Mouse (Mus musculus) heart, embryonic 14.5 days (tissue): ENCODE measurements around the gene AU040320. TPM values are rescaled to one million over a fixed set of nuclear protein-coding genes. Genes with fewer than 3 reads are reported as not detected.

Experiments used
- ATAC-seq: fragments of 200-750 bp; cut with Nextera tagmentation; 2 replicates; pipeline ENCODE4 v1.8.0; 2017; ENCODE audit warnings: low read depth, moderate TSS enrichment; ENCODE audit not compliant: insufficient number of reproducible peaks, insufficient read depth, low FRiP score
- H3K27ac ChIP-seq, 2 experiments: fragments of 200-500 bp in 1 of 2; fragments of 300-500 bp in 1 of 2; sonication (generic) in 1 of 2; replicated peaks in 1 of 2; 2 replicates each; pipeline ENCODE4 v1.5.1; 2012 to 2014; ENCODE audit warnings: low read depth in 2 of 2, low read length in 2 of 2, control low read depth in 1 of 2, mild to moderate bottlenecking in 1 of 2, mixed read lengths in 1 of 2; ENCODE audit not compliant: control insufficient read depth in 1 of 2, insufficient read depth in 1 of 2
- H3K27me3 ChIP-seq: fragments of 300-500 bp; sonication (generic); 2 replicates; pipeline ENCODE4 v1.6.1; 2014; ENCODE audit warnings: mild to moderate bottlenecking, low read length, control low read depth; ENCODE audit not compliant: control insufficient read depth, insufficient read depth
- H3K36me3 ChIP-seq: fragments of 300-500 bp; sonication (generic); 2 replicates; pipeline ENCODE4 v1.6.1; 2014; ENCODE audit warnings: mild to moderate bottlenecking, control low read depth, low read length, mixed read lengths; ENCODE audit not compliant: control insufficient read depth, insufficient read depth
- H3K4me1 ChIP-seq, 2 experiments: fragments of 200-500 bp in 1 of 2; fragments of 300-500 bp in 1 of 2; sonication (generic) in 1 of 2; 2 replicates each; pipeline ENCODE4 v1.6.1; 2012 to 2014; ENCODE audit warnings: low read length in 2 of 2, control low read depth in 1 of 2, mixed read lengths in 1 of 2; ENCODE audit not compliant: control insufficient read depth in 2 of 2, insufficient read depth in 2 of 2
- H3K4me2 ChIP-seq: fragments of 300-500 bp; sonication (generic); 2 replicates; pipeline ENCODE4 v1.6.1; 2014; ENCODE audit warnings: mild to moderate bottlenecking, low read length
- H3K4me3 ChIP-seq, 2 experiments: fragments of 200-500 bp in 1 of 2; fragments of 300-500 bp in 1 of 2; sonication (generic) in 1 of 2; 2 replicates each; pipeline ENCODE4 v1.5.1; 2012 to 2014; ENCODE audit warnings: low read length in 2 of 2, mild to moderate bottlenecking in 2 of 2, control low read depth in 1 of 2, low read depth in 1 of 2, moderate library complexity in 1 of 2; ENCODE audit not compliant: control insufficient read depth in 1 of 2, insufficient read depth in 1 of 2
- H3K9ac ChIP-seq: fragments of 300-500 bp; sonication (generic); 2 replicates; pipeline ENCODE4 v1.6.1; 2014; ENCODE audit warnings: mild to moderate bottlenecking, low read length
- H3K9me3 ChIP-seq: fragments of 300-500 bp; sonication (generic); 2 replicates; pipeline ENCODE4 v1.6.1; 2016; ENCODE audit warnings: low read length, control low read depth; ENCODE audit not compliant: control insufficient read depth
- WGBS: fragments of 180-500 bp; shearing (Covaris S2); extraction: QIAGEN DNeasy Blood & Tissue Kit; methylation state at CpG from one replicate; pipeline ENCODE4 v1.1.7; 2014; 5-methylcytosine and 5-hydroxymethylcytosine counted together
- polyA plus RNA-seq: library from polyadenylated mRNA; unstranded; fragments of >200 nt; fragmentation: Nextera tagmentation; extraction: Ambion mirVana; gene quantifications from 2 replicates; pipeline ENCODE4 v1.2.1, GENCODE M21; 2014

AU040320 gene
- polyA plus RNA-seq, 1 experiment from 2014 or later, result 23.0 TPM

- H3K36me3 ChIP-seq, result peaks cover 45% of the 10 kb centered on the region
- no peak overlapping the region for H3K4me2 ChIP-seq
- no peak overlapping the region for H3K4me3 ChIP-seq
- H3K9me3 ChIP-seq, result no peaks in the 10 kb centered on the region
- 84% methylated on average over 2 of the region's 2 CpGs for WGBS
- no peak overlapping the region for H3K27ac ChIP-seq
- no peaks in the 10 kb centered on the region for H3K27me3 ChIP-seq
- no peak for ATAC-seq
- no peak overlapping the region for H3K9ac ChIP-seq
- peaks cover 0 to 4% of the 10 kb centered on the region in 2 experiments; a peak in 2 of 4 replicates for H3K4me1 ChIP-seq
These were observed 6.1 kb downstream of the AU040320 start for GRCm38 (mm10) chr4:126759435-126759834.

- Histone ChIP-seq H3K4me1 (no peaks in the 10 kb centered on the region), H3K27me3 (no peaks in the 10 kb centered on the region), H3K4me2 (no peak overlapping the region), H3K4me3 (no peak overlapping the region), H3K9me3 (no peaks in the 10 kb centered on the region), H3K9ac (no peak overlapping the region), H3K27ac (no peak overlapping the region), H3K36me3 (peaks cover 42% of the 10 kb centered on the region)
- ATAC-seq, result no peak
- 77% methylated on average over 11 of the region's 11 CpGs for WGBS
These were observed 9.4 kb downstream of the AU040320 start for GRCm38 (mm10) chr4:126762586-126763359.

GRCm38 (mm10) chr4:126763483-126763882 lies 10.1 kb downstream of the AU040320 start:
- Histone ChIP-seq H3K4me1 (no peaks in the 10 kb centered on the region), H3K36me3 (peaks cover 35% of the 10 kb centered on the region), H3K9ac (no peak overlapping the region), H3K4me2 (no peak overlapping the region), H3K27me3 (no peaks in the 10 kb centered on the region), H3K4me3 (no peak overlapping the region), H3K9me3 (no peaks in the 10 kb centered on the region), H3K27ac (no peak overlapping the region)
- WGBS, result 65% methylated on average over 2 of the region's 2 CpGs
- no peak for ATAC-seq

GRCm38 (mm10) chr4:126769800-126770563 lies 16.6 kb downstream of the AU040320 start:
- ATAC-seq, result no peak
- H3K9ac ChIP-seq, result no peak overlapping the region
- 79% methylated on average over 9 of the region's 9 CpGs for WGBS

GRCm38 (mm10) chr4:126770831-126771230 lies 17.5 kb downstream of the AU040320 start:
- Histone ChIP-seq H3K9me3 (no peaks in the 10 kb centered on the region), H3K27me3 (no peaks in the 10 kb centered on the region), H3K4me3 (no peak overlapping the region), H3K4me2 (no peak overlapping the region), H3K36me3 (peaks cover 7% of the 10 kb centered on the region), H3K27ac (no peak overlapping the region), H3K9ac (no peak overlapping the region), H3K4me1 (no peaks in the 10 kb centered on the region)
- WGBS, result 90% methylated on average over 4 of the region's 4 CpGs
- ATAC-seq, result no peak

More at GRCm38 (mm10) chr4:126769800-126770563, 16.6 kb downstream of the AU040320 start:
- no peak overlapping the region for H3K4me3 ChIP-seq
- H3K4me1 ChIP-seq, result no peaks in the 10 kb centered on the region
- no peaks in the 10 kb centered on the region for H3K27me3 ChIP-seq
- no peak overlapping the region for H3K4me2 ChIP-seq
- no peaks in the 10 kb centered on the region for H3K9me3 ChIP-seq
- peaks cover 7% of the 10 kb centered on the region for H3K36me3 ChIP-seq
- no peak overlapping the region for H3K27ac ChIP-seq

GRCm38 (mm10) chr4:126773871-126774270 lies 20.5 kb downstream of the AU040320 start:
- H3K4me3 ChIP-seq, result no peak overlapping the region
- H3K4me1 ChIP-seq, result peaks cover 0 to 4% of the 10 kb centered on the region in 2 experiments; a peak in 3 of 4 replicates
- no peak overlapping the region for H3K27ac ChIP-seq
- H3K4me2 ChIP-seq, result no peak overlapping the region
- no peaks in the 10 kb centered on the region for H3K27me3 ChIP-seq
- no peak overlapping the region for H3K9ac ChIP-seq
- peaks cover 7% of the 10 kb centered on the region for H3K36me3 ChIP-seq
- H3K9me3 ChIP-seq, result no peaks in the 10 kb centered on the region
- 84% methylated on average over 6 of the region's 6 CpGs for WGBS
- ATAC-seq, result no peak

- Histone ChIP-seq H3K9me3 (no peaks in the 10 kb centered on the region), H3K4me2 (no peak overlapping the region), H3K27ac (no peak overlapping the region), H3K4me3 (no peak overlapping the region), H3K27me3 (no peaks in the 10 kb centered on the region), H3K9ac (no peak overlapping the region), H3K4me1 (peaks cover 0 to 16% of the 10 kb centered on the region in 2 experiments; a peak in 3 of 4 replicates), H3K36me3 (peaks cover 7% of the 10 kb centered on the region)
- 87% methylated on average over 1 of the region's 1 CpGs for WGBS
- no peak for ATAC-seq
These were observed 21.8 kb downstream of the AU040320 start for GRCm38 (mm10) chr4:126775182-126775581.
